Mouse (Mus musculus) kidney, embryonic 14.5 days (tissue): ENCODE data around the gene Tead3. TPM values are rescaled to one million over a fixed set of nuclear protein-coding genes. Genes with fewer than 3 reads are reported as not detected.
A peak's percentile ranks its signal among the peaks of the same experiment; 100 is the strongest.

Experiments
- ATAC-seq: fragments of 200-750 bp; cut with Nextera tagmentation; 2 replicates; pipeline ENCODE4 v1.8.0; 2017; ENCODE audit warnings: moderate number of reproducible peaks, mild to moderate bottlenecking, moderate TSS enrichment, moderate library complexity; ENCODE audit not compliant: low FRiP score, low TSS enrichment
- H3K27ac ChIP-seq: fragments of 300-500 bp; sonication (generic); 2 replicates; pipeline ENCODE4 v1.5.1; 2014; ENCODE audit warnings: low read depth, mild to moderate bottlenecking, low read length, moderate library complexity, mixed read lengths
- H3K27me3 ChIP-seq: fragments of 300-500 bp; sonication (generic); 2 replicates; pipeline ENCODE4 v1.6.1; 2014; ENCODE audit warnings: mild to moderate bottlenecking, low read length; ENCODE audit not compliant: control insufficient read depth, insufficient read depth
- H3K36me3 ChIP-seq: fragments of 300-500 bp; sonication (generic); 2 replicates; pipeline ENCODE4 v1.6.1; 2014; ENCODE audit warnings: low read length, mixed read lengths; ENCODE audit not compliant: control insufficient read depth, insufficient read depth
- H3K4me1 ChIP-seq: fragments of 300-500 bp; sonication (generic); 2 replicates; pipeline ENCODE4 v1.6.1; 2014; ENCODE audit warnings: low read length, mixed read lengths; ENCODE audit not compliant: control insufficient read depth, insufficient read depth
- H3K4me2 ChIP-seq: fragments of 300-500 bp; sonication (generic); replicated peaks from 2 replicates; pipeline ENCODE4 v1.6.1; 2014; ENCODE audit warnings: low read depth, mild to moderate bottlenecking, low read length
- H3K4me3 ChIP-seq: fragments of 300-500 bp; sonication (generic); 2 replicates; pipeline ENCODE4 v1.5.1; 2014; ENCODE audit warnings: mild to moderate bottlenecking, low read length
- H3K9ac ChIP-seq: fragments of 300-500 bp; sonication (generic); 2 replicates; pipeline ENCODE4 v1.6.1; 2014; ENCODE audit warnings: low read depth, mild to moderate bottlenecking, low read length, moderate library complexity
- H3K9me3 ChIP-seq: fragments of 300-500 bp; sonication (generic); 2 replicates; pipeline ENCODE4 v1.6.1; 2016; ENCODE audit warnings: low read length; ENCODE audit not compliant: control insufficient read depth
- WGBS: fragments of 180-500 bp; shearing (Covaris S2); extraction: QIAGEN DNeasy Blood & Tissue Kit; methylation state at CpG from one replicate; pipeline ENCODE4 v1.1.7; 2014; 5-methylcytosine and 5-hydroxymethylcytosine counted together
- polyA plus RNA-seq: library from polyadenylated mRNA; unstranded; fragments of >200 nt; fragmentation: Nextera tagmentation; extraction: Ambion mirVana; gene quantifications from 2 replicates; pipeline ENCODE4 v1.2.1, GENCODE M21; 2014

Tead3 gene
- polyA plus RNA-seq, 1 experiment from 2014 or later = 10.9 TPM

- no peak overlapping the region for H3K4me2 ChIP-seq
- WGBS = 9% methylated on average over 17 of the region's 17 CpGs
- H3K27me3 ChIP-seq = peaks cover 19% of the 10 kb centered on the region
- 0 out of 2 replicates have a peak, but pooled peaks cover 4% of the 10 kb centered on the region for H3K4me1 ChIP-seq
- no peak overlapping the region for H3K27ac ChIP-seq
- H3K4me3 ChIP-seq = no peak overlapping the region
- H3K9me3 ChIP-seq = no peaks in the 10 kb centered on the region
- ATAC-seq = 0 out of 2 replicates have a peak, but pooled peaks have one; percentile 7
- H3K9ac ChIP-seq = no peak overlapping the region
- no peaks in the 10 kb centered on the region for H3K36me3 ChIP-seq
Measured at GRCm38 (mm10) chr17:28375592-28376061, 25.0 kb upstream of the Tead3 start.

DNA sequence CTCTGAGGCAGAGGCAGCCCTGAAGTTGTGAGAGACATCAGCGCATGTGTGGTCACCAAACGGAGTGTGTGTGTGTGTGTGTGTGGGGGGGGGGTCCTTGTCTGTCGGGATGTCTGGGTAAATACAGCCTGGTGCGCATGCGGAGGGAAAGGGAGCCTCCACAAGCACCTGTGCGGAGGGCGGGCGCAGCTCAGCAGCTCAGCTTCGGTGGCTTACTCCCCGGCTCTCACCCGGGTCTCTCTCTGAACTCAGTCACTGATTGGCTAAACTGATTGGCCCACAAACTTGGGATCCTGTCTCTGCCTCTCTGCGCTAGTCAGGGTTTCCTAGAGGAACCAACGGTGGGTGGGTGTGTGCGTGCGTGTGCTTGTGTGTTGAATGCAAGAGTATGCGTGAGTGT lies 23.9 kb upstream of the Tead3 start:
- 0 out of 2 replicates have a peak, but pooled peaks have one; percentile 11 for ATAC-seq
- H3K4me2 ChIP-seq = peak overlapping the region; percentile 10; the same call in 1 of the 2 replicates

GRCm38 (mm10) chr17:28373821-28374220 lies 23.2 kb upstream of the Tead3 start:
- Histone ChIP-seq H3K27ac (no peak overlapping the region), H3K4me3 (no peak overlapping the region), H3K9me3 (no peaks in the 10 kb centered on the region), H3K4me1 (0 out of 2 replicates have a peak, but pooled peaks cover 4% of the 10 kb centered on the region), H3K4me2 (no peak overlapping the region), H3K27me3 (peaks cover 19% of the 10 kb centered on the region), H3K36me3 (no peaks in the 10 kb centered on the region), H3K9ac (no peak overlapping the region)
- WGBS = 15% methylated on average over 10 of the region's 10 CpGs
- ATAC-seq = peak; percentile 36; the same call in 1 of the 2 replicates

More for the DNA sequence above, 23.9 kb upstream of the Tead3 start:
- 16% methylated on average over 16 of the region's 16 CpGs for WGBS
- H3K4me1 ChIP-seq = 0 out of 2 replicates have a peak, but pooled peaks cover 4% of the 10 kb centered on the region
- no peaks in the 10 kb centered on the region for H3K9me3 ChIP-seq
- no peak overlapping the region for H3K27ac ChIP-seq
- H3K36me3 ChIP-seq = no peaks in the 10 kb centered on the region
- no peak overlapping the region for H3K4me3 ChIP-seq
- peaks cover 19% of the 10 kb centered on the region for H3K27me3 ChIP-seq
- H3K9ac ChIP-seq = 0 out of 2 replicates have a peak overlapping the region, but pooled peaks have one; percentile 28

- no peak overlapping the region for H3K27ac ChIP-seq
- no peak overlapping the region for H3K9ac ChIP-seq
- ATAC-seq = no peak
- H3K4me3 ChIP-seq = no peak overlapping the region
- H3K4me2 ChIP-seq = no peak overlapping the region
- 0 out of 2 replicates have a peak, but pooled peaks cover 4% of the 10 kb centered on the region for H3K4me1 ChIP-seq
- H3K9me3 ChIP-seq = no peaks in the 10 kb centered on the region
- no peaks in the 10 kb centered on the region for H3K36me3 ChIP-seq
- 64% methylated on average over 1 of the region's 1 CpGs for WGBS
- peaks cover 19% of the 10 kb centered on the region for H3K27me3 ChIP-seq
Measured at GRCm38 (mm10) chr17:28371941-28372340, 21.3 kb upstream of the Tead3 start.

DNA sequence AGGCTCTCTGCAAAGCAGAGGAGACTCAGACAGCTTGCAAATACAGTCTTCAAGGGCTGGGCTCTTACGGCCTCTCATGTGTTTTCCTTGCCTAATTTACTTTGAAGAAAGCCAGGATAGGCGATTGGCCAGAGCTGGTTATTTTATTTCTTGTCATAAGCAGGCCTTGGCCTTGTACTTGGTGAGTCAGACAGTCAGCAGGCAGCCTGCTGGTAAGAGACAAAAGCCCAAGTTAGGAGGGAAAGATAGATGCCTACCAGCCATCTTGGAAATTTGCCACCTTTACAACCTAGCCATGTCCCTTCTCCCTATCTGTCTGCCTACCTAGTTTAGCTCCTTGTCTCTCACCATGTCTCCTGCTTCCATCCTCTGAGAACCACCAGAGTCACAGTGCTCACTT lies 20.7 kb upstream of the Tead3 start:
- Histone ChIP-seq H3K27me3 (peaks cover 19% of the 10 kb centered on the region), H3K4me2 (no peak overlapping the region), H3K9ac (no peak overlapping the region), H3K4me1 (0 out of 2 replicates have a peak, but pooled peaks cover 4% of the 10 kb centered on the region), H3K36me3 (no peaks in the 10 kb centered on the region), H3K27ac (no peak overlapping the region), H3K9me3 (no peaks in the 10 kb centered on the region), H3K4me3 (no peak overlapping the region)
- no peak for ATAC-seq
- WGBS = 68% methylated on average over 2 of the region's 2 CpGs

DNA sequence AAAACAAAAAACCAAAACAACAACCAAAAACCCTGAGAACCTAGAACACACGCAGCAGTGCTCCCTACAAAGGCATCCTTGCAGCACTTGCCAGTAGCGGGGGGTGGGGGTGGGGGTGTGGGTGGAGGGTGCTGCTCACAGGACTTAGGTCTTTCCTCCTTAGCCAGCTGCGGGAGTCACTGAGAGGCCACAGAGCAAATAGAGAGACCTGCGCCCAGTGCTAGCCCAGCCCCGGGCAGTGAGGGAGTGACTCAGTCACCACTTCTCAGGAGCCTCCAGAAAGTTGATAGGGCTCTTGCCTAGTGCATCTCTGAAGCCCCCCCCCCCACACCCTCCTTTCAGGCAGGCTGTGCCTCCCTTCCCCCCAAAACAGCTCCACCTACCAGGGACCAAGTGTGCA lies 18.4 kb upstream of the Tead3 start:
- 68% methylated on average over 5 of the region's 5 CpGs for WGBS
- Histone ChIP-seq H3K4me2 (no peak overlapping the region), H3K27me3 (peaks cover 16% of the 10 kb centered on the region), H3K4me3 (no peak overlapping the region), H3K36me3 (no peaks in the 10 kb centered on the region), H3K9me3 (no peaks in the 10 kb centered on the region), H3K27ac (no peak overlapping the region), H3K9ac (no peak overlapping the region), H3K4me1 (peaks cover 8% of the 10 kb centered on the region)
- 0 out of 2 replicates have a peak, but pooled peaks have one; percentile 13 for ATAC-seq

DNA sequence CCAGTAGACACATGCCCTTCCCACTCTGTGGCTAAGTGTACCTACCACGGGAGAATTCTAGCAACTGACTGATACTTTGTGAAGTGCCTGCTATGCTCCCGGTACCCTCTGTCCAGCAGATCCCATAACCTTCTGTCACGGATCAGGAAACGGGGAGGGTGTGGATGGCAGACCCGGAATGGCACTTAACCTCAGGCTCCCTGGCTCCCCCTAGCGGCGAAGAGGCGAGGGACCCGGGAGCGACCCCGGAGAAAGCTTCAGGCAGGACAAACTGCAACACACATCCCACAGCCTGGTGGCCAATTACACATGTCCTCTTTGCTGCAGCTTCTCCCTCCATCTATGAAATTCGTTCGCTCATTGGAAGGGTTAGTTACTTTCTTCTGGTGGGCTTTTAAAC lies 17.8 kb upstream of the Tead3 start:
- H3K27ac ChIP-seq = no peak overlapping the region
- no peak overlapping the region for H3K9ac ChIP-seq
- no peak overlapping the region for H3K4me3 ChIP-seq
- peaks cover 14% of the 10 kb centered on the region for H3K4me1 ChIP-seq
- no peaks in the 10 kb centered on the region for H3K9me3 ChIP-seq
- no peaks in the 10 kb centered on the region for H3K36me3 ChIP-seq
- WGBS = 3% methylated on average over 13 of the region's 13 CpGs
- H3K27me3 ChIP-seq = peaks cover 20% of the 10 kb centered on the region
- no peak overlapping the region for H3K4me2 ChIP-seq
- peak; percentile 30; the same call in 1 of the 2 replicates for ATAC-seq

GRCm38 (mm10) chr17:28365122-28365521 lies 14.5 kb upstream of the Tead3 start, which contains the start of gene Tulp1:
Gene Tulp1, minus strand, starts transcription at chr17:28365222.
- Histone ChIP-seq H3K36me3 (no peaks in the 10 kb centered on the region), H3K27me3 (peaks cover 30% of the 10 kb centered on the region), H3K4me3 (peak within 1 kb of the TSS; percentile 26), H3K27ac (no peak within 1 kb of the TSS), H3K9ac (peak within 1 kb of the TSS; percentile 23; the same call in 1 of the 2 replicates), H3K9me3 (no peaks in the 10 kb centered on the region), H3K4me1 (peaks cover 25% of the 10 kb centered on the region), H3K4me2 (peak within 1 kb of the TSS; percentile 52)
- ATAC-seq = no peak
- 35% methylated on average over 8 of the region's 8 CpGs for WGBS

DNA sequence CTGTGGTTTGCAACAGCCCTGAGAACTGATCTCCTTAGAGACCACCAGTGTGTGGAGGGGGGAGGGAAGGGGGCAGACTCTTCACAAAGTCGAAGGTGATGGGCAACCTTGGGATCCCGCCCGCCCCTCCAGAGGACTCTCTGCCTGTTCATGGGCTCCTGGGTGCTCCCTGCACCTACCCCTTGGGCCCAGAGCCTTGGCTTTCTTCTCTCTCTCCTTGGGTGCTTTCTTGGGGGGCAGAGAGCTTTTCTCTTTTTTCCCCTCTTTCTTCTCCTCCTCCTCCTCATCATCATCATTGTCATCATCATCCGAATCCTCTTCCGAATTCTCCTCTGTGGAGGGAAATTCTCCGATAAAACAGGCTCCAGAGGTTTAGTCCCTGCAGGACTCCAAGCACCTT lies 12.9 kb upstream of the Tead3 start:
- WGBS = 16% methylated on average over 6 of the region's 6 CpGs
- peak overlapping the region; percentile 32 for H3K4me3 ChIP-seq
- H3K4me2 ChIP-seq = peak overlapping the region; percentile 39; the same call in 1 of the 2 replicates

More for the DNA sequence above, 12.9 kb upstream of the Tead3 start:
- peak overlapping the region; percentile 25; the same call in 1 of the 2 replicates for H3K9ac ChIP-seq
- peaks cover 34% of the 10 kb centered on the region for H3K27me3 ChIP-seq
- no peaks in the 10 kb centered on the region for H3K36me3 ChIP-seq
- no peaks in the 10 kb centered on the region for H3K9me3 ChIP-seq
- H3K27ac ChIP-seq = no peak overlapping the region
- H3K4me1 ChIP-seq = peaks cover 25% of the 10 kb centered on the region
- 0 out of 2 replicates have a peak, but pooled peaks have one; percentile 9 for ATAC-seq
